Mouse (Mus musculus) liver, adult 2 months (tissue): ENCODE measurements around the gene Rmnd1.

Source experiments
- CTCF ChIP-seq: fragments of 200-500 bp; IDR thresholded peaks from 2 replicates; pipeline ENCODE4 v1.5.1; 2011; ENCODE audit warnings: low read depth, low read length, control low read depth
- POLR2A ChIP-seq: fragments of 200-500 bp; IDR thresholded peaks from 2 replicates; pipeline ENCODE4 v1.6.1; 2011; ENCODE audit warnings: low read length, control low read depth; ENCODE audit not compliant: insufficient read depth; ENCODE audit errors: extremely low read depth

GRCm38 (mm10) chr10:4355882-4356451, 76.2 kb downstream of the Rmnd1 start:
- TF ChIP-seq CTCF (no peak), POLR2A (no peak)
